Mouse (Mus musculus) heart, embryonic 11.5 days (tissue): ENCODE measurements around the gene Olfr689. TPM values are rescaled to one million over a fixed set of nuclear protein-coding genes. Genes with fewer than 3 reads are reported as not detected.
A peak's percentile ranks its signal among the peaks of the same experiment; 100 is the strongest.
"Not testable (repeated sequence)": the region's sequence is repeated elsewhere in the genome, so short reads cannot be mapped to it uniquely, and the experiment has no call there.

Experiments used
- ATAC-seq: fragments of 200-750 bp; cut with Nextera tagmentation; replicated peaks from 2 replicates; pipeline ENCODE4 v1.8.0; 2017; ENCODE audit warnings: moderate library complexity; ENCODE audit not compliant: insufficient number of reproducible peaks, low FRiP score, low TSS enrichment
- H3K27ac ChIP-seq: fragments of 300-500 bp; sonication (generic); 2 replicates; pipeline ENCODE4 v1.5.1; 2014; ENCODE audit warnings: mild to moderate bottlenecking, low read depth, low read length
- H3K27me3 ChIP-seq: fragments of 300-500 bp; sonication (generic); 2 replicates; pipeline ENCODE4 v1.6.1; 2014; ENCODE audit warnings: mild to moderate bottlenecking, low read length, mixed read lengths; ENCODE audit not compliant: control insufficient read depth, insufficient read depth
- H3K36me3 ChIP-seq: fragments of 300-500 bp; sonication (generic); 2 replicates; pipeline ENCODE4 v1.6.1; 2014; ENCODE audit warnings: mild to moderate bottlenecking, low read length, moderate library complexity, mixed read lengths; ENCODE audit not compliant: control insufficient read depth, insufficient read depth
- H3K4me1 ChIP-seq: fragments of 300-500 bp; sonication (generic); 2 replicates; pipeline ENCODE4 v1.6.1; 2014; ENCODE audit warnings: low read length; ENCODE audit not compliant: control insufficient read depth, insufficient read depth
- H3K4me2 ChIP-seq: fragments of 300-500 bp; sonication (generic); 2 replicates; pipeline ENCODE4 v1.6.1; 2014; ENCODE audit warnings: mild to moderate bottlenecking, moderate library complexity
- H3K4me3 ChIP-seq: fragments of 300-500 bp; sonication (generic); 2 replicates; pipeline ENCODE4 v1.5.1; 2014; ENCODE audit warnings: low read depth, low read length
- H3K9ac ChIP-seq: fragments of 300-500 bp; sonication (generic); 2 replicates; pipeline ENCODE4 v1.6.1; 2014; ENCODE audit warnings: mild to moderate bottlenecking, low read depth, low read length, moderate library complexity
- H3K9me3 ChIP-seq: fragments of 300-500 bp; sonication (generic); replicated peaks from 2 replicates; pipeline ENCODE4 v1.6.1; 2016; ENCODE audit warnings: low read length; ENCODE audit not compliant: control insufficient read depth
- WGBS: fragments of 180-500 bp; shearing (Covaris S2); extraction: QIAGEN DNeasy Blood & Tissue Kit; methylation state at CpG from one replicate; pipeline ENCODE4 v1.1.7; 2014; ENCODE audit not compliant: insufficient replicate concordance; 5-methylcytosine and 5-hydroxymethylcytosine counted together
- polyA plus RNA-seq: library from polyadenylated mRNA; unstranded; fragments of >200 nt; fragmentation: Nextera tagmentation; extraction: Ambion mirVana; gene quantifications from 2 replicates; pipeline ENCODE4 v1.2.1, GENCODE M21; 2014

Olfr689 gene
- polyA plus RNA-seq, 1 experiment from 2014 or later = not detected

DNA sequence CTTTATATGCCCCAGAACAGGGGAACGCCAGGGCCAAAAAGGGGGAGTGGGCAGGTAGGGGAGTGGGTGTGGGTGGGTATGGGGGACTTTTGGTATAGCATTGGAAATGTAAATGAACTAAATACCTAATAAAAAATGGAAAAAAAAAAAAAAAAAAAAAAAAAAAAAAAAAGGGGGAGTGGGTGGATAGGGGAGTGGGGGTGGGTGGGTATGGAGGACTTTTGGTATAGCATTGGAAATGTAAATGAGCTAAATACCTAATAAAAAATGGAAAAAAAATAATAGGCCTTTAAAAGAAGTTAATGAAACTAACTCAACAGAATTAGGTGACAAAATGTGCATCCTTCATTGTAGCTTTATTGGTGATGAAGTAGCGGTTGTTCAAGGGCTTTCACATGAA lies 45.5 kb downstream of the Olfr689 start:
- 93% methylated on average over 1 of the region's 2 CpGs for WGBS
- H3K9me3 ChIP-seq, H3K27ac ChIP-seq, H3K27me3 ChIP-seq, H3K4me1 ChIP-seq, H3K36me3 ChIP-seq, H3K4me3 ChIP-seq, H3K4me2 ChIP-seq, H3K9ac ChIP-seq: not testable (repeated sequence)
- ATAC-seq = peak; percentile 77; the same call in 1 of the 2 replicates

- H3K9me3 ChIP-seq = no peaks in the 10 kb centered on the region
- no peak overlapping the region for H3K4me3 ChIP-seq
- H3K4me1 ChIP-seq = no peaks in the 10 kb centered on the region
- no peak overlapping the region for H3K9ac ChIP-seq
- H3K36me3 ChIP-seq = no peaks in the 10 kb centered on the region
- no peaks in the 10 kb centered on the region for H3K27me3 ChIP-seq
- H3K4me2 ChIP-seq = no peak overlapping the region
- no peak for ATAC-seq
- H3K27ac ChIP-seq = no peak overlapping the region
- 75% methylated on average over 2 of the region's 2 CpGs for WGBS
Observed at GRCm38 (mm10) chr7:105361713-105362112, 50.7 kb downstream of the Olfr689 start.

DNA sequence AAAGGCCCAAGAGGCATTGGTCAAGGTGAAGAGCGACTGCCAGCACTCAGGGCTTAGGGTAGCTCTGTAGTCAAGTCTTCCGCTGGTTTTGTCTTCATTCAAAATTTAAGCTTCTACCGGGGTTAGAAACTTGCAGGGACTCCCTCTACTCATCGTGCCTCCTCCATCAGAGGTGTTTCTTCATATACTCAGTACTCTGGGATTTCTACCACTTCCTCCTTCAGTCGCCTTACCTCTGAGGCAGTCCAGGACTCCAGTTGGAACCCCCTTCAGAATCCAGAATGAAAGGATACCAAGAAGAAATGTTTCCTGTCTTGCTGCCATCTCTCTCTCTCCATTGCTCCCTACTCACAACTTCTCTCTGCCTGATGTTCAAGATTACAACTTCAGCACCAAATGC lies 56.3 kb downstream of the Olfr689 start:
- Histone ChIP-seq H3K4me3 (no peak overlapping the region), H3K27me3 (no peaks in the 10 kb centered on the region), H3K9me3 (no peaks in the 10 kb centered on the region), H3K4me2 (no peak overlapping the region), H3K36me3 (no peaks in the 10 kb centered on the region), H3K9ac (no peak overlapping the region), H3K4me1 (no peaks in the 10 kb centered on the region), H3K27ac (no peak overlapping the region)
- WGBS = 78% methylated on average over 5 of the region's 5 CpGs
- ATAC-seq = no peak

DNA sequence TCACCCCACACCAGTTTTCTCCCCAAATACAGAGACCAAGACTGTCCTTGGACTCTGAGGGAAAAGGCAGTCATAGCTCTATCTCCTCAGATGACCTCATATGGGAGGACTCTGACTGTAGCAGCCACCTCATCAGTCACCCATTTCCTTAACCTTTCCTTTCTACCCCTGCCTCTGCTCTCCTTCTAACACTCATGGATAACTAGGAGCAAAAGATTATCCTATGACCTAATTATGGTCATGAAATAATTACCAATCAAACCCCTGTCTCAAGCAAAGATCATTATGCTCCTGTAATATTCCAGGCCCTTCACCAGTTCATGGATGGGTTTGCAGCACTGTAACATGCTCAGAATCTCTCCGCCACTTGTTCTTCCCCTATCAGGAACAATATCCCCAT lies 57.0 kb downstream of the Olfr689 start, which contains the start of gene Olfr692:
Gene Olfr692, plus strand, starts transcription at position 301 of the 400 bp plus-strand sequence.
- ATAC-seq = no peak
- H3K4me3 ChIP-seq = no peak within 1 kb of the TSS
- H3K27me3 ChIP-seq = no peaks in the 10 kb centered on the region
- no peak within 1 kb of the TSS for H3K4me2 ChIP-seq
- no peaks in the 10 kb centered on the region for H3K9me3 ChIP-seq
- no peak within 1 kb of the TSS for H3K9ac ChIP-seq
- H3K27ac ChIP-seq = no peak within 1 kb of the TSS
- 88% methylated on average over 1 of the region's 1 CpGs for WGBS
- no peaks in the 10 kb centered on the region for H3K4me1 ChIP-seq
- H3K36me3 ChIP-seq = no peaks in the 10 kb centered on the region

- H3K27ac ChIP-seq = no peak overlapping the region
- H3K4me2 ChIP-seq = no peak overlapping the region
- no peaks in the 10 kb centered on the region for H3K9me3 ChIP-seq
- H3K9ac ChIP-seq = no peak overlapping the region
- H3K27me3 ChIP-seq = no peaks in the 10 kb centered on the region
- H3K36me3 ChIP-seq = no peaks in the 10 kb centered on the region
- WGBS = 81% methylated on average over 4 of the region's 4 CpGs
- H3K4me3 ChIP-seq = no peak overlapping the region
- ATAC-seq = no peak
- peaks cover under 1% of the 10 kb centered on the region; the same call in 1 of the 2 replicates for H3K4me1 ChIP-seq
Observed at GRCm38 (mm10) chr7:105368521-105368920, 57.6 kb downstream of the Olfr689 start.

Other genes starting within 250 kb of the Olfr689 start
- not detected in 2 replicates for gene Olfr678, start 246.7 kb upstream of the Olfr689 start, polyA plus RNA-seq
- not detected in 2 replicates for gene Olfr679, start 230.0 kb upstream of the Olfr689 start, polyA plus RNA-seq
- gene Olfr680-ps1, start 218.3 kb upstream of the Olfr689 start, polyA plus RNA-seq = not detected in 2 replicates
- gene Olfr681, start 194.3 kb upstream of the Olfr689 start, polyA plus RNA-seq = not detected in 2 replicates
- gene Olfr683, start 164.2 kb upstream of the Olfr689 start, polyA plus RNA-seq = not detected in 2 replicates
- gene Olfr684, start 147.5 kb upstream of the Olfr689 start, polyA plus RNA-seq = not detected in 2 replicates
- gene Olfr685, start 125.2 kb upstream of the Olfr689 start, polyA plus RNA-seq = not detected in 2 replicates
- gene Olfr686, start 103.7 kb upstream of the Olfr689 start, polyA plus RNA-seq = not detected in 2 replicates
- gene Olfr688, start 23.1 kb upstream of the Olfr689 start, polyA plus RNA-seq = not detected in 2 replicates
- gene Olfr690, start 22.9 kb downstream of the Olfr689 start, polyA plus RNA-seq = not detected in 2 replicates
- gene Olfr691, start 31.1 kb downstream of the Olfr689 start, polyA plus RNA-seq = not detected in 2 replicates
- gene Olfr692, start 57.1 kb downstream of the Olfr689 start, polyA plus RNA-seq = not detected in 2 replicates
- not detected in 2 replicates for gene Gm5901, start 63.9 kb downstream of the Olfr689 start, polyA plus RNA-seq
- gene Fam160a2, start 88.9 kb downstream of the Olfr689 start, polyA plus RNA-seq = 29.7 and 30.6 TPM in 2 replicates
- gene Cnga4, start 93.4 kb downstream of the Olfr689 start, polyA plus RNA-seq = not detected in 2 replicates
- 0.16 TPM in 1 of 2 replicates, not detected in the other for gene Cckbr, start 114.6 kb downstream of the Olfr689 start, polyA plus RNA-seq
- gene Cavin3, start 171.1 kb downstream of the Olfr689 start, polyA plus RNA-seq = 71.2 and 74.7 TPM in 2 replicates
- 53.8 and 62.2 TPM in 2 replicates for gene Smpd1, start 243.2 kb downstream of the Olfr689 start, polyA plus RNA-seq